Mouse (Mus musculus): Measurements from ENCODE around the gene Gdi1.

The Gdi1 gene

DNA sequence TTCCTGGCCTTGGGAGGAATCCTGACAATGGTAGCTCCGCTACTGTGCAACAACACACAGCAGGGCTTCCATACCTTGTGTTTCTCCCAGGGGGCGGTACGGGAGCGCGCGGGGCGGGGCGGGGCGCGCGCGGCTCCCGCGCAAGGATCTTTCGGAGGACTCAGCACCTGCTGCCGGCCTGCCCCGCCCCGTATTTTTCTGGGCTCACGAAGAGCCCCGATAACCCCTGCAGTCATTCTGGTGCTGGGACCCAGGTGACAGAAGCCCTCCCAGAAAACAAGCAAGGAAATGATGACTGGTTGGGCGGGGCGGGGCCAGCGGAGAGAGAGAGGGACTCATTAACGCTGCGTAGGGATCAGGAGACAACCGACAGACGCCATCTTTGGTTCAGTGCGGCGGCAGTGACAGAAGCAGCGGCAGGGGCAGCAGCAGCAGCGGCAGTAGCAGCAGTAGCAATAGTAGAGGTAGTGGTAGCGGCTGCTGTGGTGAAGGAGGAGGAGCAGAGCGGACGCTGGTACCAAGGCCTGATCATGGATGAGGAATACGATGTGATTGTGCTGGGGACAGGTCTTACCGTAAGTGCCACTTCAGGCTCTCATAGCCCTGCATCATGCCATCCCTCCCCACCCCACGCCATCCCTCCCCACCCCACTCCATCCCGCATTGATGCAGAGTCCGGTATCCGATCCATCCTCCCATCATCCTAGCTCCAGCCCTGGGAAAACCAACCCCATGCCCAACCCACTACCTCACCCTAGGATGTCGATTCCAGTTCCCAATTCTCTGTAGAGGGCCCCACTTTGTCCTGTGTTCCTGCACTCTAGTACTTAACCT lies at the start of gene Gdi1:
Gene Gdi1, plus strand, starts transcription at position 132 of the 834 bp plus-strand sequence.
- peak; percentile 59 to 61 for DNase-seq (ENCODE audit: low spot score in 2 of 2)

DNA sequence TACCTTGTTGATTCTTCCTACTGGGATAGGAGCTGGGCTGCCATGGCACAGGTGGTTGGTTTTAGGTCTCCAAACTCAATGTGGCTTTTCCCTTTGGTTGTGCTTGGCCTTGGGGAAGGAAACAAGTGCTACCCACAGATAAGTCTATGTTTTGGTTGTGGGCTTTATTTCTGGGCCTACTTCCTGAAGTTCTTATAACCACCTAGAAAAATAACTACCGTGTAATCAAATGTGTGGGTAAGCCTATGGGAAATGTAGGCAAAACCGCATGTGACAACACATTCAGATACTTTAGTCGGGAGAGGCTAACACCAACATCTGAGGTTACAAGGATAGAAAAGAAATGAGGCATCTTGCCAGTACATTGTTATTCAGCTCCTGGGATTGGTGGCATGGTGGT lies 47.1 kb upstream of the Gdi1 start:
- DNase-seq (ENCODE audit: low spot score in 2 of 2): no peak

DNA sequence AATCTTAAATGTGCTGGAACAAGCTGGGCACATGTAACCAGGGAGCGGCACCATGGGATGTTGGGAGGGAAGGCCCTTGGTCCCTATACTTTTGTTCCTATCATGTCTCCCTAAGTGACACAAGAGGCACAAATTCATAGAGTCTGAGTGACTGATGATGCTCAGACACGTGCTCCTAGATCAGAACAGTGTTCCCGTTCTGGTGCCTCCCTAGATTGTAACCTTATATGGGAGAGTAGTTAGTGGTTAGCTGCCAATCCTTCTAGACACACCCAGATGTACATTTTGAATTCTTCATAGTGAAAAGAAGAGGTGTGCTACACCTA lies 35.1 kb upstream of the Gdi1 start:
- DNase-seq (ENCODE audit: low spot score in 2 of 2): no peak

DNA sequence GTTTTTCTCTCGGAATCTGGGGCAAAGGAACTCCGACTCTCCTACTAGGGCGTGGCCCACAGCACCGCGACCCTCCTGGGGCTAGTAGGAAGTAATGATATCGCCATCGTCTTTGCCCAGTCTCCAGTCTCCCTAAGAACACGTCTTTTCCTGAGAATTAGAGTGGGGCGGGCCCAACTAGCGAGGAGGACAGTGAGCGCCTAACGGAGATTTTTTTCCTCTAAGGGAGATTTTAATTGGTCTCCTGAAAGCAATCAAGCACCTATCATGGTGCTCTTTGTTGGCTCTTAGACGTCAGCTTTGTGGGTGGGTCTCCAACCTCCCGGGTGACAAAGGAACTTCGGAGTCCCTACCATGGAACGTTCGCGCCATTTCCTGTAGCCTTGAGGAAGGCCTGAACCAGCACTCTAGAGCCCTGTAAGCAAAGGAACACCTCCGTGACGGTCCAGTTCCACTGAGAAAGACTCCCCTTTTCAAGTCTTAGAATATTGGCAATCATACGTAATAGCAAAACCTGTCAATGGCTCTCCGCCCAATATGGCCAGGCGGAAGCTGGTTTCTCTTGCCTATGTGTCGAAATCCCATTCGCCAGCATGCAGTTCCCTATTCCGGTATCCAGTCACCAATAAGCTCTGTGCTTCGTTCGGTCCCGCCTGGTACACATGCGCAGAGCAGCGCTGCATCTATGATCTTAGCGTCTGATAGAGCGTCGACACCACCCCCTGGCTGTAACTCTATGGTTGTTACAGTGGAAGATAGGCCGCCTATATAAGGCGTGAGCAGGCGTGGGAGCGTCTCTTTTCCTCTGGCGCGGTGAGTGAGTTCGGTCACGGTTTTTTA lies 34.5 kb upstream of the Gdi1 start, which contains the start of gene Rpl10:
Gene Rpl10, plus strand, starts transcription at position 751 of the 840 bp plus-strand sequence.
- peak; percentile 79 to 93 for DNase-seq (ENCODE audit: low spot score in 2 of 2)

DNA sequence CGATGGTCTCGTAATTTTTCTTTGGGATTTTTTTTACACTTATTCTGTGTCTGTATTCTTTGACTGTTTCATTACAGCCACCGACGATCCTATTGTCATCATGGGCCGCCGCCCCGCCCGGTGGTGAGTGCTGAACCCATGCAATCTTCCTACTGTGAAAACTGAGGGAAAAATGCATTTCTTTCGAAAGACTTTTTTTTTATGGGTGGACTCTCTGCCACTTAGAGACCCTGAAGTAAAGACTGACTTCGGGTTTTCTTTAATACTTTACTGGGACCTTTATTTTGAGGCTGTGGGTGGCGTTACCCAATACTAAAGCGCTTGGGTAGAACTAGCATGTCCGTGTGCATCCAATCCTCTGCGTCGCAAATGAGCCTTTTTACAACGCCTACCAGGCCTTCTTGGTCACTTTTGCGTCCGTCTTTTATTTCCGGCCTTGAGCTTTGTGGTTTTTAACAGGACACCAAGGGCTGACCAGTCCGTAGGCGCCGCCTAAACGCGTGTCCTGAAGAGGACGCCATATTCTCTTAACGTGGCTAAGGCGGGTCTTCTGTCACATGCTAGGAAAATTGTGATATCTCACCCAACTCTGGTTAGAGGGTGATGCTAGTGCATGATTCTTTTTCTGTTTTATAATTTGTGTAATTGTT lies 33.8 kb upstream of the Gdi1 start:
- no peak for DNase-seq (ENCODE audit: low spot score in 2 of 2)

DNA sequence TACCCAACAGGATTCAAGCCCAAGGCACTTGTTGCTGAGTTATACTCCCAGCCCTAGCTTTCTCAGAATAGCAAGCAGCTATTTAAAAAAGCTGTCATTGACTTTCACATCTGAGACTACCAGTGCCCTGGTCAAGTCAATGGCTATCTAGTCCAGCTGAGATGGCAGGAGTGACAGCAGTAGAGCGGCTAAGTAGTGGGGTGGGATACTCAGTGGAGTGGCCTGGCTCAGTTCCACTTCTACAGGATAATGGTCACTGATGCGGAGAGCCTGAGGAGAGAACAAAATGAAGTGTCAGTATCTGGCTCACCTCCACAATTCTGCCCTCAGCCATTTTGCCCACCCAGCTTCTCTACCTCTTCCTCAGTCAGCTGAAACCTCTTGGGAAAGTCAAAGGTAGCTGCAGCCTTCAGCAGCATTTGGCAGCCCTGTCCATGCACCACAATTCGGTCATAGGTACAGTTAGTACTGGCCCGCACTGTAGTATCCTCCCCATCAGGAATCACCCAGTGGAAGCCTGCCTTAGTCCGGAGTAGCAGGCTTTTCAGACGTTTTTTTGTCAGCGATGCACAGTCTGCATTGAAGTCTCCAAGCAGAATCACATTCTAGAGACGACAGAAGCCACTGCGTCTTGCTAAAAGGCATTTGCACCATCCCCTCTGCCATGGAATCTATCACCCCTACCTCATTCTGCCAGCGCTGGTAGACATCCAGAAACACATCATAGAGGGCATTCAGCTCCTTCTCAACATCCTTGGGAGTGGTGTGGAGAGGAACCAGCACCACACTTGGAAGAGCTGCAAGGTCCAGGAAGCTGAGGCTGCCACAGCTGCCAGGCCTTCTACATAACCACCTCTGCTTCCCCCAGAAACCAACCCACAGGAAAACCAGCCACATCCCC lies 31.1 kb upstream of the Gdi1 start:
- DNase-seq (ENCODE audit: low spot score in 2 of 2): no peak

DNA sequence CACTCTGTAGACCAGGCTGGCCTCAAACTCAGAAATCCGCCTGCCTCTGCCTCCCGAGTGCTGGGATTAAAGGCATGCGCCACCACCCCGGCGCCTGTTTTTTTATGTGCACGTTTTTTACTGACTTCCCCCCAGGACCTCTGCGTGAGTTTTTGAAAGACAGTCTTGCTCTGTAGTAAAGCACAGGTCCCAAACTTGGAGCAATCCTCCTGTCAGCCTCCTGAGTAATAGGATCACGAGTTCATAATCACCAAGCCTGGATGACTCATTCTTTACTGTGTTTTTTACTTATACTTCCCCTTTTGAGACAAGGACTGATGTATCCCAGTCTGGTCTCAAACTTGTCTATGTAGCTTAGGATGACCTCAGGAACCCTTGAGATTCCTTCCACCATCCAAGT lies 26.9 kb upstream of the Gdi1 start:
- DNase-seq (ENCODE audit: low spot score in 2 of 2): no peak

DNA sequence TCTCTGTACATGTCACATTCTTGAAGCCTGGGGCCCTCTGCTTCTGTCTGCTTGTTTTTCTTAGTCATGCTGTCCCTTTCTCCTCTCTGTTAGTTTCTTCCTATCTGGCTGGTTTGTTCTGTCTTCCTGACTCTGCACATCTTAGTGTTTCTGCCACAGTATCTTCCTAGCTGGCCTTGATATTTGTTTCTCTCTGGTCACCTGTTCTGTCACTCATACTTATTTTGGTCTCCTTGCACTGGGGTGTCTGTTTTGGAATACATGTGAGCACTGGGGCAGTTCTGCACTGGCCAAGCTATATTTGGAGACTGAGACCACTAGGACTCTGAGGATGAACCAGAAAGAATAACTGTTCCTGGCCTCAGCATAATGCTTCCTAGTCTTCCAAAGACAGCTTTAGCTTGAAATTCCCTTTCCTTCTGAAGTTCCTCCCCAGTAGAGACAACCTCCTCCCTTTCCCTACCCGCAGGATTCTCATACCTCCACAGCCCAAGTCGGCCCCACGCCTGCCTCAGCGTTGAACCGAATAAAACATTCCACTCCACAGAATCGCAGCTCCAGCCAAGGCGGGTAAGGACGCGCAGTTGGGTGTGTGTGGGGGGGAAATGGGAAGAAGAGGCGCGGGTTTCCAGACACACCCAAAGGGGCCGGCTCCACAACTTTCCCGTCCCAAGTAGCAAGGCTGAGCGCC lies 23.6 kb upstream of the Gdi1 start:
- no peak for DNase-seq (ENCODE audit: low spot score in 2 of 2)

DNA sequence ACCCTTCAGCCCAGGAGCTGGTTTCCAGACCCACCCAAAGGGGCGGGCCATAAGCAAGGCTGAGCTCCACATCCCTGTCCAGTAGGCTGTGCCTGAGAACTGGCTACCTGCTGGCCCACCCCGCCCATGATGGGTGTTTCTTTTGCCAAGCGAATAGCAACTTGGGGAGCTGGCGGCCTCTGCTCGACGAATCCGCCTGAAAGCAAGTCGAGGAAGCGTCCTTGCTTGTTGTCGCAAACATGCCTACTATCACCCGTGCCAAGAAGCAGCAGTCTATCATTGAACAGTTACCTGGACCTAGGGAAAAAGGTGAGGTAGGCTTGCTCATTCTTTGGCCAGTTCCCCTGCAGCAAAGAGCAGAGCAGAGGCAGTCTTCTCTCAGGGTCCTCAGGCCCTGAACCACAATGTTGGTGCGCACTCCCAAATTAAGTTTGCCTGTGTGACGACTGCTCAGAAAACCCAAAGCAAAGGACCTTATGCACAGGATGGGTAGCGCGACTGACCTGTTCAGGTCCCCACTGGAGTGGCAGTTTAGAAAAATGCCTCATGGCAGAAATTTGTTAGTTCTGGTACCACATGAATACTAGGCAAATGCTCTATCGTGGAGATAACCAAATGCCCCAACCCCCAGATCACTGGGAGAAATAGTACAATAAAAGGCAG lies 22.9 kb upstream of the Gdi1 start, which contains the start of the genes Taz and Dnase1l1:
Gene Taz, plus strand, starts transcription at position 181 of the 663 bp plus-strand sequence.
Gene Dnase1l1, minus strand, starts transcription at position 606 of the 663 bp plus-strand sequence.
- peak in 1 of 2 experiments; percentile 18 for DNase-seq (ENCODE audit: low spot score in 2 of 2)

DNA sequence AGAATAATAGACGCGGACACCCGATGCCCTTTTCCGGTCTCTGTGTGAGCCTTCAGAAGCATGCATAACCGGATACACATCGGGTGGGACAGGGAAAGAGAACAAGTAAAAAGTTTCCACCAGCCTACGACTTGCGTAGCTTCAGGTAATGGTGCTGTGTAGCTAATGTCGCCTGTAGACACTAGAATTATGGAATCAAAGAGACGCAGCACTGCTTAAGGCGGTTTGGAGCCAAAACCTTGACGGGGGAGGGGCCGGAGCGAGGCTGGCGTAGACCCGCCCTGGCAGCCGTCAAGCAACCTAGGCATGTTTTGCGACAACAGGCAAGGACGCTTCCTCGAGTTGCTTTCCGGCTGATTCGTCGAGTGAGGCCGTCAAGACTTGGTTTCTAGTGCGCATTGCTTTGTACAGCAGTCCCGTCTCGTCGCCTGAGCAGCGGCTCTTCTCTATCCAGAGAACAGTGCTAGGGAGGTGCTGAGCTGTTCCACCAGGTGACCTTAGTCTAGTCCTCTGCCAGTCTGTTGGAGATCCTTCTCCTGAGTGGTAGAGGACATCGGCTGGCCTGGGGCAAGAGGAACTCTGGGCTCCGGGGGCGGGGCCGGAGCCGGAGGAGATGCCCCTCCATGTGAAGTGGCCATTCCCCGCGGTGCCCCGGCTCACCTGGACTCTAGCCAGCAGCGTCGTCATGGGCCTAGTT lies 22.3 kb upstream of the Gdi1 start:
- DNase-seq (ENCODE audit: low spot score in 2 of 2): peak; percentile 76 to 81

DNA sequence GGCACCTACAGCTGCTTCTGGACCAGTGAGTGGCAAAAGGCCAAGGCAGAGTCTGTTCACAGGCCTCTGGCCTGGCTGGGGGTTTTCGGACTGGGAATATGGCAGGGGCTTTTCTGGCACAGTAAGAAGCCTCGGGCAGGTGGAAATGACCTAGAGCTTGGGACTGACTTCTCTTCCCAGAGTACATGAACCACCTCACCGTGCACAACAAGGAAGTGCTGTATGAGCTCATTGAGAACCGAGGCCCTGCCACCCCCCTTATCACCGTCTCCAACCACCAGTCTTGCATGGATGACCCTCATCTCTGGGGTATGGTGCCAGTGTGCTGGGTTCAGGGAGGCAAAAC lies 21.7 kb upstream of the Gdi1 start:
- no peak for DNase-seq (ENCODE audit: low spot score in 2 of 2)

DNA sequence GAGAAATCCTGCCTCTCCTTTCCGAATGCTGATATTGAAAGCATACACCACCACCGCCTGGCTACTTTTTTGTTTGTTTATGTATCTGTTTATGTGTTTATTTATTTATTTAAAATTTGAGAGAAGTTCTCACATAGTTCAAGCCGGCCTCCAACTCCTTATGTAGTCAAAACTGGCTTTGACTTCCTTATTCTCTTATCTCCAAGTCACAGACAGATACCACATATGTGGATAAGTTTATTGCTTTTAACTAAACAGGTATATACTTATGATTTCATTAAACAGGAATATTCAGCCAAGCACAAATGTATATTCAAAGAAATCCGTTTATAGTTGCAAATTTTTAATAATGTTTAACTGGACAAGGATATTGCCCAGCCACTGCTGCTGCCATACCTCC lies 11.4 kb upstream of the Gdi1 start:
- no peak for DNase-seq (ENCODE audit: low spot score in 2 of 2)

DNA sequence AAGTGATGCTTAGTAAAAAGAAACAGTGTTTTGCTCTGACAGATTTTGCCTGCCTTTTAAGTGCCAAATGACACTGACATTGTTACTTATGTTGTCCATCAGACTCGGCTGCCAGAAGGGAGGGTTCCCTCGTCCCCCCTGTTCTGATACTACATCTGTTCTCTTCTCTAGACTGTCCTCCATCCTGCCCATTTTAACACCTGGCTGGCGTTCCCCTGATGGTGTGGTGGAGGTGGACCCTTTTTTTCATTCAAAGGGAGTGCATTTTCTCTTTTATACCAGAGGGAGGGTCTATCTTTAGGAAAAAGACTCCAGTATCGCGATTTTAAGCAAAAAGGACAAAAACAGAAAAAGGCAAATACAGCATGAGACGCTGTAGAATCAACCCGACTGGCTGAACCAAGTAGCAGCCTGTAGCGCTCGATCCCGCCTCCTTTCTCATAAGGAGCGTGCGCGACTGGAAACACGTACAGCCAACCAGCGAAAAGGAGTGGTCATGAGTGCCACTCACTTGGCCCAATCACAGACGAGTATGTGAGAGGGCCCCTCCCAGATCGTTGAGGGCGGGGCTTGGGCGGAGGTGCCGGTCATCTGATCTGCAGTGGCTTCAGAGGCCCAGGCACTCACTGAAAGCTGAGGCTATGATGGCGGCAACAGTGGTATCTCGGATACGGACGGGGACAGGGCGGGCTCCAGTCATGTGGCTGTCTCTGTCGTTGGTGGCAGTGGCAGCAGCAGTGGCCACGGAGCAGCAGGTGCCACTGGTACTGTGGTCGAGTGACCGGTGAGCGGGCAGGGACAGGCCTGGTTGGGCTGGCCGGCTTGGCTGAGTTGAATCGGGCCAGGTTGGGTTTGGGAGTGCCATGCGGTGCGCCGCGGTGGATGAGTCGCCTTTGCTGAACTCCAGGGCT lies 8.0 kb upstream of the Gdi1 start, which contains the start of gene Atp6ap1:
Gene Atp6ap1, plus strand, starts transcription at position 560 of the 911 bp plus-strand sequence.
- peak; percentile 91 to 95 for DNase-seq (ENCODE audit: low spot score in 2 of 2)

DNA sequence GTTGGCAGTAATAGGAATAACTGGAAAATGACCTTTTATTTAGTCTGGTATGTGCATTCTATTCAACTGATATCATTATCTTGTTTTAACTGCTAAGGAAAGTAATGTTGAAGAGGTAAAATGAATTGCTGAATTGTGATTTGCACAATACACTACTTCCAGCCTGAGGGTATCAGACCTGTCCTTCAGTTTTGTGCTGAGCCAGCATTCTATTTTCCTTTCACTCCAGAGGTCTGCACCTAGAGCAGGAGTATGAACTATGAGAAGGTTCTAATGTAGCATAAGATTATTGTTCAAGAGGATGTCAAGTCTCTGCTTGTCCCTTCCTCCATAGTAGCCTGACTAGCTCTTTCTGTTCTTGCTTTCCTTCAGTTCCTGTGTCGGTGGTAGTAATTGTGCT lies 6.5 kb upstream of the Gdi1 start:
- no peak for DNase-seq (ENCODE audit: low spot score in 2 of 2)

DNA sequence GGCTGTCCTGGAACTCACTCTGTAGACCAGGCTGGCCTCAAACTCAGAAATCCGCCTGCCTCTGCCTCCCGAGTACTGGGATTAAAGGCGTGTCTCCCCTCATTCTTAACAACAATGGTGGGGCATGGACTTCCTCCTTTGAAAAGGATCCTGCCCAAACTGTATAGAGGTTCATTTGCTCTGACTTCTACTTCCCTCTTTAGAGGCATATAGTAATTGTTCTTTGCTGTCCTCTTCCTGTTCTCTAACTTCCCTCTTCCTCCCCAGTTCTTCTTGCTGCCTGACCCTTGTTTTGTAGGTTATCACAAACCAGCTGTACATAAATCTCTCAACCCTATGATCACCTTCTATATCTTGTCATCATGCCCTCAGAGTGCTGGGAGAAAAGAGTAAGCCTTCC lies 5.1 kb upstream of the Gdi1 start:
- DNase-seq (ENCODE audit: low spot score in 2 of 2): no peak

DNA sequence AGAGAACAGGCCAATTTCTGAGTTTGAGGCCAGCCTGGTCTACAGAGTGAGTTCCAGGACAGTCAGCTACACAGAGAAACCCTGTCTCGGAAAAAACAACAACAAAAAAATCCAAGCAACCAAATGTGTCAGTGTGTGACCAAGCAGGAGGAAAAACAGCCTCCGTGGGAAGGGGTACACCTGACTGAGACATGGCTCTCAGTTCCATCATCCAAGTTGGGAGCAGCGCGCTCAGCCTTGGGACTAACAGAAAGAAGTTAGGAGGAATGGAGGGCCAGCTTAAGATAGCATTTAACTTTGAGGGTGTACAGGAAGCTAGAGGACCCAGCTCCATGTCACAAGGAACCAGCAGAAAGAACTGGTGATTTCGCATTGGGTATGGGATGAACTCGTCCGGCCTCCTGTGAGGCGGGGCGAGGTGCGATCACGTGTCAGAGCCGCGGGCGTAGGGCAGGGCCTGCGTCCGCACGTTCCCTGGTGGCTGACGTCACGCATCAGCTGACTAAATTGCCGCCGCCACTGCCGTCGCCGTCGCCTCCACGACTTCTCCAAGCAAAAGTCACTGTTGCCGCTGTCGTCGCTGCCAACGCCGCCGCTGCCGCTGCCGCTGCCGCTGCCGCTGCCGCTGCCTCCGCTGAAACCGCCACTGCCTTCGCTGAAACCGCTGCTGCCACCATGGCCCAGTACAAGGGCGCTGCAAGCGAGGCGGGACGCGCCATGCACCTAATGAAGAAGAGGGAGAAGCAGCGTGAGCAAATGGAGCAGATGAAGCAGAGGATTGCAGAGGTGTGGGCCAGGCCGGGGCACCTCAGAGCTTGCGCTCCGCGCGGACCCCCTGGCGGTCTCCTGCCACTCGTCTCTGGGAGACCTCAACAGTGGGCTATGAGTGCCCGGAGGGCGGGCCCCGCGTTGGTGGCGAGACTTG lies 8.0 kb downstream of the Gdi1 start, which contains the start of gene Fam50a:
Gene Fam50a, plus strand, starts transcription at position 494 of the 925 bp plus-strand sequence.
- peak; percentile 84 for DNase-seq (ENCODE audit: low spot score in 2 of 2)

DNA sequence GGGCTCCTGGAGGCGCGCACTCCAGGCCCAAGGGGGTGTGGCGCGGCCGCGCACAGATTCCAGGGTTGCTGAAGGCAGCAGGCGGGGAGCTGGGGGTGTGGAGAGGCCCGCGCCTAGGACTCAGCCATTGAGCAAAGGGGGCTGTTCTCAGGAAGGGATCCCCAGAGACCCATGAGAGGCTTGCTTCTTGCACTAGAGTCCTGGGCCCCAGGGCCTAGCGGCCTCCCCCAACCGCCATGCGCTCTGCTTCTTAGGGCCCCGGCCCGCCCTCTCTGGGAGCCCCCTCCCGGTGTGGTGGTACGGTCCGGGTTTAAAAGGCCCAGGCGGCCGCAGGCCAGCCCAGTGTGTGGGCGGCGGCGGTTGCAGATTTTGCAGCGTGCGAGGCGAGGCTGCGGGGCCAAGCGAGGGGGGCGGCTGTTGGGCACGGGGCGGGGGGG lies 23.9 kb downstream of the Gdi1 start, which contains the start of gene Plxna3:
Gene Plxna3, plus strand, starts transcription at position 342 of the 437 bp plus-strand sequence.
- peak; percentile 23 to 54 for DNase-seq (ENCODE audit: low spot score in 2 of 2)

All from frontal cortex, postnatal 14 days (tissue).